Comparison of ENCODE assay signal across 12 mouse cellular contexts in the genomic region with DNA sequence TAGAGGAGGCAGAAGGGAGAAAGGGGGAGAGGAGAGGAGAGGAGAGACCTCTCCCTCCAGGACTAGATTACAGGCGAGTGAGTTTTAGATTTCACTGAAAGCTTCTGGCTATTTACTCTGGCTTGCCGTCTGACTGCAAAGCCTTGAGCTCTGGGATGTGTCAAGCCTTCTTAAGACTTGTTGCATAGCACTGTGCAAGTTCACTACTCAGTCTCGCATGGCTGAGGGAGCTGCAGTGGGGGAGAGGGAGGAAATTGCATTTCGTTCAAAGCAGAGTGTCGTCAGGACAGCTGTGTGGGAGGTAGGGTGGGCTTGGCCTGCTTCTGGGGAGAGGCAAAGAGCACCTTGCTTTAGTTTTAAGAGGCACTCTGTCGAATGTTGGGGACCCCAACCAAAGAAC. TPM values are rescaled to one million over a fixed set of nuclear protein-coding genes. Genes with fewer than 3 reads are reported as not detected.
DNase-seq lines count a peak whose midpoint lies in the region; ATAC-seq lines count a peak whose summit lies in the region.
"Had no signal": no experiment of that assay in that cellular context is flagged by ENCODE, and none has a peak within 500 bp of the region (broad histone marks: within the 10 kb centered on the region; RNA-seq: fewer than 3 reads in every experiment).

No protein-coding gene starts in this region.

- H3K4me2 ChIP-seq in heart, embryonic 16.5 days (ENCODE audit: low read depth, low read length): no peak overlapping the region
- H3K4me2 ChIP-seq in forebrain, embryonic 15.5 days (replicated peaks): no peak overlapping the region

- H3K27ac ChIP-seq in heart, embryonic 16.5 days (ENCODE audit: low read length): peak overlapping the region; percentile 34; the same call in 1 of the 2 replicates
- no peak overlapping the region for H3K27ac ChIP-seq in forebrain, embryonic 15.5 days (replicated peaks)
- H3K27ac ChIP-seq: liver, embryonic 14.5 days had no signal

- peaks cover 47% of the 10 kb centered on the region for H3K4me1 ChIP-seq in heart, embryonic 16.5 days (ENCODE audit: control insufficient read depth, insufficient read depth, low read length)
- H3K4me1 ChIP-seq in megakaryocyte, embryonic 14.5 days: peaks cover 100% of the 10 kb centered on the region
- peaks cover 7% of the 10 kb centered on the region for H3K4me1 ChIP-seq in forebrain, embryonic 15.5 days

- no peaks in the 10 kb centered on the region for H3K27me3 ChIP-seq in heart, embryonic 16.5 days (ENCODE audit: control insufficient read depth, insufficient read depth, low read length)
- no peaks in the 10 kb centered on the region for H3K27me3 ChIP-seq in megakaryocyte, embryonic 14.5 days (replicated peaks)
- no peaks in the 10 kb centered on the region for H3K27me3 ChIP-seq in splenic B cell, adult 2 months (ENCODE audit: control insufficient read depth, insufficient read depth, low read length, poor library complexity, severe bottlenecking)
- no peaks in the 10 kb centered on the region for H3K27me3 ChIP-seq in forebrain, embryonic 15.5 days

- H3K4me3 ChIP-seq in heart, embryonic 16.5 days (ENCODE audit: low read length): no peak overlapping the region
- H3K4me3 ChIP-seq in megakaryocyte, embryonic 14.5 days (replicated peaks): peak overlapping the region; percentile 81
- no peak overlapping the region for H3K4me3 ChIP-seq in forebrain, embryonic 15.5 days

- WGBS in heart, embryonic 16.5 days: 25% methylated on average over 6 of the region's 6 CpGs
- WGBS in forebrain, embryonic 15.5 days: 75% methylated on average over 6 of the region's 6 CpGs

- no peak for DNase-seq in heart, adult 8-10 months (ENCODE audit: low spot score)
- peak; percentile 38 for DNase-seq in splenic B cell, adult 2 months (ENCODE audit: low read depth, low spot score)
- DNase-seq in layer of hippocampus, postnatal 36 days: no peak
- no peak for DNase-seq in layer of hippocampus, postnatal 14 days (ENCODE audit: low spot score in 2 of 2)
- DNase-seq: adrenal gland, postnatal 10 days; cerebellum, adult 11 months had no signal

- peak overlapping the region; percentile 3; the same call in 1 of the 2 replicates for H3K9ac ChIP-seq in heart, embryonic 16.5 days (ENCODE audit: low read length)
- no peak overlapping the region for H3K9ac ChIP-seq in forebrain, embryonic 15.5 days (replicated peaks)
- H3K9ac ChIP-seq: liver, embryonic 14.5 days had no signal

- no peaks in the 10 kb centered on the region for H3K9me3 ChIP-seq in heart, embryonic 16.5 days (replicated peaks; ENCODE audit: control insufficient read depth, low read length)
- no peaks in the 10 kb centered on the region for H3K9me3 ChIP-seq in megakaryocyte, embryonic 14.5 days
- no peaks in the 10 kb centered on the region for H3K9me3 ChIP-seq in forebrain, embryonic 15.5 days

- no peak for ATAC-seq in heart, embryonic 16.5 days (replicated peaks; ENCODE audit: extremely low read depth, insufficient read depth, low FRiP score)
- no peak for ATAC-seq in megakaryocyte, adult 5-6 weeks (ENCODE audit: poor library complexity, severe bottlenecking)
- no peak for ATAC-seq in forebrain, embryonic 15.5 days (replicated peaks)
- ATAC-seq: forebrain, embryonic 16.5 days had no signal

- no peaks in the 10 kb centered on the region for H3K36me3 ChIP-seq in heart, embryonic 16.5 days (ENCODE audit: control insufficient read depth, insufficient read depth)
- H3K36me3 ChIP-seq in megakaryocyte, embryonic 14.5 days (replicated peaks; ENCODE audit: low read length): peaks cover 94% of the 10 kb centered on the region
- no peaks in the 10 kb centered on the region for H3K36me3 ChIP-seq in splenic B cell, adult 2 months (ENCODE audit: control insufficient read depth, insufficient read depth, low read length, poor library complexity, severe bottlenecking)
- H3K36me3 ChIP-seq in forebrain, embryonic 15.5 days: no peaks in the 10 kb centered on the region

RNA-seq across cellular contexts. Expression of gene Rin3, which starts 8.8 kb away (rescaled TPM):
- polyA plus RNA-seq in heart, embryonic 16.5 days (2015; fragmentation: Nextera tagmentation; extraction: Ambion mirVana): 9.5 and 9.7 TPM in 2 replicates
- total RNA-seq in heart, adult 8-10 months (2022): 10 to 100 TPM; 12.2 to 18.8 (median 17.0) TPM
- 117 and 151 TPM in 2 replicates for polyA plus RNA-seq in megakaryocyte, embryonic 14.5 days (2012; ENCODE audit: insufficient read depth, low replicate concordance)
- total RNA-seq in megakaryocyte, adult 5-6 weeks (2015): 188 and 204 TPM in 2 replicates
- 121 and 157 TPM in 2 replicates for total RNA-seq in megakaryocyte, adult 5-6 weeks (2017)
- 1 to 10 TPM; 2.1 to 4.3 TPM for total RNA-seq in layer of hippocampus, postnatal 36 days (2021)
- polyA plus RNA-seq in forebrain, embryonic 15.5 days (2015; fragmentation: Nextera tagmentation; extraction: Ambion mirVana): 1.3 and 1.7 TPM in 2 replicates
- 1 to 10 TPM; 4.0 to 4.4 TPM for total RNA-seq in layer of hippocampus, postnatal 14 days (2021)

Comparison
In these comparisons a context has a peak if more than half of its experiments do, and no peak if none do; other contexts are left out.
1. RNA of gene Rin3, which starts 8.8 kb away (total RNA-seq): 121 to 204 TPM in megakaryocyte, adult 5-6 weeks; 12.2 to 18.8 TPM in heart, adult 8-10 months, 4.0 to 4.4 TPM in layer of hippocampus, postnatal 14 days and 2.1 to 4.3 TPM in layer of hippocampus, postnatal 36 days; every median in the first group is over 4 times any median in the second.